Mouse (Mus musculus): Measurements from ENCODE around the gene Lin52. TPM values are rescaled to one million over a fixed set of nuclear protein-coding genes. Genes with fewer than 3 reads are reported as not detected.
A peak's percentile ranks its signal among the peaks of the same experiment; 100 is the strongest.

Lin52 gene
- polyA plus RNA-seq, 1 experiment from 2014 or later, result 36.1 TPM

DNA sequence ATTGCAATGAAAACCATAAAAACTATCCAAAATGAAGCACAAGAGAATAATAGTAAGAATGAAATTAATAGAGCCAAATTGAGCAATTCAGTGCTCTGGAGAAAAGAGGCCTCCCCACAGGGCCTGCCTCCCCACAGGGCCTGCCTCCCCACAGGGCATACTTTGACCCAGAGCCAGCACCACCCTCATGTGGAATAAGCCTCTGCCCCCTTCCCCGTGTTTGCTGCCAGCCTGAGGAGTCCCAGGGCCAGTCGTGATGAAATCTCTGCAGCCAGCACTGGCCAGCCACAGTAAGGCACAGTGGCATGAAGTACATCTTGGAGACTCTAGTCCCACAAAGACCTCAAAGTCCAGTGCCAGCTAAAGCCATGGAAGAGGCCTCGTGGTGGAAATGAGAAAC is 60.8 kb downstream of the Lin52 start:
- 56% methylated on average over 3 of the region's 3 CpGs for WGBS
- no peak overlapping the region for H3K27ac ChIP-seq (replicated peaks; ENCODE audit: low read depth, low read length)
- H3K4me2 ChIP-seq (ENCODE audit: low read depth, low read length), result no peak overlapping the region
- H3K9me3 ChIP-seq (replicated peaks; ENCODE audit: control insufficient read depth, low read length), result no peaks in the 10 kb centered on the region
- ATAC-seq (replicated peaks; ENCODE audit: insufficient number of reproducible peaks, low FRiP score, low TSS enrichment, low read depth), result no peak
- H3K4me1 ChIP-seq (ENCODE audit: control insufficient read depth, insufficient read depth, low read length), result no peaks in the 10 kb centered on the region
- no peaks in the 10 kb centered on the region for H3K27me3 ChIP-seq (ENCODE audit: control insufficient read depth, insufficient read depth, low read length)
- H3K36me3 ChIP-seq (replicated peaks; ENCODE audit: control insufficient read depth, insufficient read depth, low read depth, low read length), result no peaks in the 10 kb centered on the region
- no peak overlapping the region for H3K9ac ChIP-seq (replicated peaks; ENCODE audit: low read length)
- no peak overlapping the region for H3K4me3 ChIP-seq (ENCODE audit: low read depth, low read length)
- DNase-seq (ENCODE audit: low spot score), result no peak

DNA sequence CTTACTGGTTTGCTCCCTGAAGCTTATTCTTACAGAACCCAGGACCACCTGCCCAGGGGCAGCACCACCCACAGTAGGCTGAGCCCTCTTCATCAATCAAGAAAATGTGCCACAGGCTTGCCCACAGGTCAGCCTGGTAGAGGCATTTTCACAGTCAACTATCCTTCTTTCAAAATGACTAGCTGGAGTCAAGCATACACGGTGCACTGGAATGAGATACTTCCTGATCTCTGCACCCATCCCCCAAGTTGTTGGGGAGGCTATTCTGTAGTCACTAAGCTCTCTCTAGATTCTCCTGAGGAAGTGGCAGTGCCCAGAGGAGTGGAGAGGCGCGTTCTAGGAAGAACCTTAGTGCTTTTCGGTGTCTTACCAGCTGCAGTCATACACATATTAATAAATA is 64.3 kb downstream of the Lin52 start:
- no peak overlapping the region for H3K9ac ChIP-seq (replicated peaks; ENCODE audit: low read length)
- DNase-seq (ENCODE audit: low spot score) (no peak), ATAC-seq (replicated peaks; ENCODE audit: insufficient number of reproducible peaks, low FRiP score, low TSS enrichment, low read depth) (no peak)
- H3K27me3 ChIP-seq (ENCODE audit: control insufficient read depth, insufficient read depth, low read length), result no peaks in the 10 kb centered on the region
- no peak overlapping the region for H3K27ac ChIP-seq (replicated peaks; ENCODE audit: low read depth, low read length)
- no peaks in the 10 kb centered on the region for H3K36me3 ChIP-seq (replicated peaks; ENCODE audit: control insufficient read depth, insufficient read depth, low read depth, low read length)
- H3K9me3 ChIP-seq (replicated peaks; ENCODE audit: control insufficient read depth, low read length), result no peaks in the 10 kb centered on the region
- no peak overlapping the region for H3K4me3 ChIP-seq (ENCODE audit: low read depth, low read length)
- WGBS, result 78% methylated on average over 4 of the region's 4 CpGs
- no peaks in the 10 kb centered on the region for H3K4me1 ChIP-seq (ENCODE audit: control insufficient read depth, insufficient read depth, low read length)
- no peak overlapping the region for H3K4me2 ChIP-seq (ENCODE audit: low read depth, low read length)

DNA sequence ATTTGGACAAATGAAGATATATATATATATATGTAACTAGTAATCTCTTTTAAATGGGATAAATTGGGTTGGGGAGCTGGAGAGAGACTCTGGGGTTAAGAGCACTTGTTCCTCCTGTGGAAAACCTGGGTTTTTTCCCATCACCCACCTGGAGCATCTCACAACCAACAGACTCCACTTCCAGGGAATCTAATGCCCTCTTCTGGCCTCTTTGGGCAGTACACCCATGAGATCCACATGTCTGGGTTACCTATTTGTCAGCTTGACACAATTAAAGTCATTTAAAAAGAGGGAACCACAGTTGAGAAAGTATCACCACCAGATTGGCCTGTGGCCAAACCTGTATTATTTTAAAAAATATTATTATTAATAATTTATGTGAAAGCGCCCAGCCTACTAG is 65.4 kb downstream of the Lin52 start:
- Histone ChIP-seq H3K9ac (replicated peaks; ENCODE audit: low read length) (no peak overlapping the region), H3K4me1 (ENCODE audit: control insufficient read depth, insufficient read depth, low read length) (no peaks in the 10 kb centered on the region), H3K36me3 (replicated peaks; ENCODE audit: control insufficient read depth, insufficient read depth, low read depth, low read length) (no peaks in the 10 kb centered on the region), H3K4me2 (ENCODE audit: low read depth, low read length) (no peak overlapping the region), H3K27me3 (ENCODE audit: control insufficient read depth, insufficient read depth, low read length) (no peaks in the 10 kb centered on the region), H3K4me3 (ENCODE audit: low read depth, low read length) (no peak overlapping the region), H3K9me3 (replicated peaks; ENCODE audit: control insufficient read depth, low read length) (no peaks in the 10 kb centered on the region), H3K27ac (replicated peaks; ENCODE audit: low read depth, low read length) (no peak overlapping the region)
- WGBS, result 100% methylated on average over 1 of the region's 1 CpGs
- ATAC-seq (replicated peaks; ENCODE audit: insufficient number of reproducible peaks, low FRiP score, low TSS enrichment, low read depth), result no peak
- DNase-seq (ENCODE audit: low spot score), result no peak

- no peaks in the 10 kb centered on the region for H3K36me3 ChIP-seq (replicated peaks; ENCODE audit: control insufficient read depth, insufficient read depth, low read depth, low read length)
- H3K27me3 ChIP-seq (ENCODE audit: control insufficient read depth, insufficient read depth, low read length), result no peaks in the 10 kb centered on the region
- H3K27ac ChIP-seq (replicated peaks; ENCODE audit: low read depth, low read length), result no peak overlapping the region
- no peak overlapping the region for H3K4me2 ChIP-seq (ENCODE audit: low read depth, low read length)
- ATAC-seq (replicated peaks; ENCODE audit: insufficient number of reproducible peaks, low FRiP score, low TSS enrichment, low read depth) (no peak), DNase-seq (ENCODE audit: low spot score) (no peak)
- no peak overlapping the region for H3K9ac ChIP-seq (replicated peaks; ENCODE audit: low read length)
- H3K9me3 ChIP-seq (replicated peaks; ENCODE audit: control insufficient read depth, low read length), result no peaks in the 10 kb centered on the region
- no peak overlapping the region for H3K4me3 ChIP-seq (ENCODE audit: low read depth, low read length)
- H3K4me1 ChIP-seq (ENCODE audit: control insufficient read depth, insufficient read depth, low read length), result no peaks in the 10 kb centered on the region
- WGBS, result 98% methylated on average over 2 of the region's 2 CpGs
Measured at GRCm38 (mm10) chr12:84518018-84518417, 66.8 kb downstream of the Lin52 start.

DNA sequence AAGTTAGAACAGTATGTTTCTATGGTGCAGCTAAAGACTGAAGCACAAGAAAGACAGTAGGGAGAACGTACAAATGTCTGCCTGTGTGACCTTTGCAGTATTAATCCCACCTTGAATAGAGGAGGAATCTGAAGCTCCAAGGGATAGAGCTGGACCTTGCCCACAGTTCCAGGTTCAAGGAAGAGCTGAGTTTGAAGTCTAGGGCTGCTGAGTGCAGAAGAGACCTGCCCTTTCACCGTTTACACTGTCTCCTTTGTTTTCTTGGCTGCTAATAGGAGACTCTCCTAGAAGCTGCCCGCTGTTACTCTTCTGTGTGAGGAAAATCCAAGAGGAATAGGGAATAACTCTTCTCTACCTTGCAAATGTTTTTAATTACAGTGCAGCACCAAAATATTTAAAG is 72.5 kb downstream of the Lin52 start:
- no peaks in the 10 kb centered on the region; the same call in 1 of the 2 replicates for H3K4me1 ChIP-seq (ENCODE audit: control insufficient read depth, insufficient read depth, low read length)
- ATAC-seq (replicated peaks; ENCODE audit: insufficient number of reproducible peaks, low FRiP score, low TSS enrichment, low read depth) (no peak), DNase-seq (ENCODE audit: low spot score) (no peak)
- H3K4me2 ChIP-seq (ENCODE audit: low read depth, low read length), result no peak overlapping the region
- WGBS, result 24% methylated on average over 3 of the region's 3 CpGs
- no peak overlapping the region for H3K9ac ChIP-seq (replicated peaks; ENCODE audit: low read length)
- H3K36me3 ChIP-seq (replicated peaks; ENCODE audit: control insufficient read depth, insufficient read depth, low read depth, low read length), result no peaks in the 10 kb centered on the region
- H3K9me3 ChIP-seq (replicated peaks; ENCODE audit: control insufficient read depth, low read length), result no peaks in the 10 kb centered on the region
- H3K4me3 ChIP-seq (ENCODE audit: low read depth, low read length), result no peak overlapping the region
- no peak overlapping the region; the same call in 1 of the 2 replicates for H3K27ac ChIP-seq (replicated peaks; ENCODE audit: low read depth, low read length)
- no peaks in the 10 kb centered on the region for H3K27me3 ChIP-seq (ENCODE audit: control insufficient read depth, insufficient read depth, low read length)

GRCm38 (mm10) chr12:84524147-84525050 is 73.2 kb downstream of the Lin52 start:
- Histone ChIP-seq H3K4me2 (ENCODE audit: low read depth, low read length) (no peak overlapping the region), H3K9ac (replicated peaks; ENCODE audit: low read length) (no peak overlapping the region), H3K36me3 (replicated peaks; ENCODE audit: control insufficient read depth, insufficient read depth, low read depth, low read length) (no peaks in the 10 kb centered on the region), H3K27ac (replicated peaks; ENCODE audit: low read depth, low read length) (peak overlapping the region; percentile 70), H3K4me3 (ENCODE audit: low read depth, low read length) (no peak overlapping the region), H3K27me3 (ENCODE audit: control insufficient read depth, insufficient read depth, low read length) (no peaks in the 10 kb centered on the region), H3K4me1 (ENCODE audit: control insufficient read depth, insufficient read depth, low read length) (no peaks in the 10 kb centered on the region; the same call in 1 of the 2 replicates), H3K9me3 (replicated peaks; ENCODE audit: control insufficient read depth, low read length) (no peaks in the 10 kb centered on the region)
- WGBS, result 35% methylated on average over 11 of the region's 11 CpGs
- DNase-seq (ENCODE audit: low spot score) (peak; percentile 74), ATAC-seq (replicated peaks; ENCODE audit: insufficient number of reproducible peaks, low FRiP score, low TSS enrichment, low read depth) (peak; percentile 52)

GRCm38 (mm10) chr12:84525422-84525821 is 74.2 kb downstream of the Lin52 start:
- H3K4me3 ChIP-seq (ENCODE audit: low read depth, low read length), result no peak overlapping the region
- no peak overlapping the region for H3K27ac ChIP-seq (replicated peaks; ENCODE audit: low read depth, low read length)
- WGBS, result 88% methylated on average over 12 of the region's 12 CpGs
- H3K9ac ChIP-seq (replicated peaks; ENCODE audit: low read length), result no peak overlapping the region
- H3K9me3 ChIP-seq (replicated peaks; ENCODE audit: control insufficient read depth, low read length), result no peaks in the 10 kb centered on the region
- H3K4me1 ChIP-seq (ENCODE audit: control insufficient read depth, insufficient read depth, low read length), result no peaks in the 10 kb centered on the region; the same call in 1 of the 2 replicates
- no peaks in the 10 kb centered on the region for H3K27me3 ChIP-seq (ENCODE audit: control insufficient read depth, insufficient read depth, low read length)
- H3K36me3 ChIP-seq (replicated peaks; ENCODE audit: control insufficient read depth, insufficient read depth, low read depth, low read length), result no peaks in the 10 kb centered on the region
- H3K4me2 ChIP-seq (ENCODE audit: low read depth, low read length), result no peak overlapping the region
- DNase-seq (ENCODE audit: low spot score) (no peak), ATAC-seq (replicated peaks; ENCODE audit: insufficient number of reproducible peaks, low FRiP score, low TSS enrichment, low read depth) (no peak)

GRCm38 (mm10) chr12:84530426-84530825 is 79.2 kb downstream of the Lin52 start:
- Histone ChIP-seq H3K4me2 (ENCODE audit: low read depth, low read length) (no peak overlapping the region), H3K27me3 (ENCODE audit: control insufficient read depth, insufficient read depth, low read length) (no peaks in the 10 kb centered on the region), H3K36me3 (replicated peaks; ENCODE audit: control insufficient read depth, insufficient read depth, low read depth, low read length) (no peaks in the 10 kb centered on the region), H3K9ac (replicated peaks; ENCODE audit: low read length) (no peak overlapping the region), H3K27ac (replicated peaks; ENCODE audit: low read depth, low read length) (no peak overlapping the region), H3K9me3 (replicated peaks; ENCODE audit: control insufficient read depth, low read length) (no peaks in the 10 kb centered on the region), H3K4me1 (ENCODE audit: control insufficient read depth, insufficient read depth, low read length) (no peaks in the 10 kb centered on the region; the same call in 1 of the 2 replicates), H3K4me3 (ENCODE audit: low read depth, low read length) (no peak overlapping the region)
- ATAC-seq (replicated peaks; ENCODE audit: insufficient number of reproducible peaks, low FRiP score, low TSS enrichment, low read depth) (no peak), DNase-seq (ENCODE audit: low spot score) (no peak)
- 89% methylated on average over 5 of the region's 5 CpGs for WGBS

All from embryonic facial prominence, embryonic 11.5 days (tissue).